Mouse (Mus musculus): ENCODE results near the gene Smurf2.

The Smurf2 gene

GRCm38 (mm10) chr11:106777395-106777794 is 143.1 kb downstream of the Smurf2 start:
- DNase-seq (ENCODE audit: low read depth, low spot score) = no peak

DNA sequence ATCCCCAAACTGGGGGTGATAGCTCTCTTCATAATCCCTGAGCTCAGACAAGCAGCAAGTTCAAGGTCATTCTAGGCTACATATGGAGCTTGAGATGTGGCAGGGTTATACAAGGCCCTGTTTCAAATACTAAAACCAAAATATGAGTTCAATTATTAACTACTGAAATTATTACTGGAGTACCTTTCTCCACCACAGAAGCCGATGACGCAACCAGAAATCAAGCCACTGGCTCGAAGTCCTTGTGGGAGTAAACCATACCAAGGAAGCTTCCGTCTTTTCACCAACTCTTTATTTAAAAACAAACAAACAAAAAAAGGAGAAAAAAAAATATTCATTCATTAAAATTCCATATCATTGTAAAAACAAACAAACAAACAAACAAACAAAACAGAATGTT is 143.6 kb downstream of the Smurf2 start:
- DNase-seq (ENCODE audit: low read depth, low spot score) = no peak

DNA sequence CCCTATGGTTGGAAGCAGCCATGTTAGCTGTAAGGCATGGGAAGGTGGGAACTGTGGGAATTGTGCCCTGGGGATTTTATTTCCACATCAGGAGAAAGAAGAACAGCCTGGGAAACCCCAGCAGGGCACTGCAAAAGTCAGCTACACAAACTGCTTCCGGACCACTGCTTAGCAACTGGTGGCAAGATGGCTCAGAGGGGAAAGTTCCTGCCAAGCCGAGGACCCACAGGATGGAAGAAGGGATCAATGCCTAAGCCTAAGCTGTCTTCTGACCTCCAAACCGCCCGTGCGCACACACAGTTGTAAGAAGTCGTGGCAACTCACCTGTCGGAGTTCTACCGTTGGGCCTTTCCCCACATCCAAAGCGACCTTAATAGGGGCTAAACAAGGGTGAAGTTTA is 147.5 kb downstream of the Smurf2 start:
- DNase-seq (ENCODE audit: low read depth, low spot score) = no peak

GRCm38 (mm10) chr11:106770195-106770974 is 150.1 kb downstream of the Smurf2 start:
- peak; percentile 65 for DNase-seq (ENCODE audit: low read depth, low spot score)
